Mouse (Mus musculus) midbrain, embryonic 16.5 days (tissue): Measurements from ENCODE around the gene Ache. TPM values are rescaled to one million over a fixed set of nuclear protein-coding genes. Genes with fewer than 3 reads are reported as not detected.
A peak's percentile ranks its signal among the peaks of the same experiment; 100 is the strongest.

Experiments
- ATAC-seq: fragments of 200-750 bp; cut with Nextera tagmentation; 2 replicates; pipeline ENCODE4 v1.8.0; 2017; ENCODE audit warnings: moderate TSS enrichment
- H3K27ac ChIP-seq: fragments of 300-500 bp; sonication (generic); 2 replicates; pipeline ENCODE4 v1.5.1; 2014; ENCODE audit warnings: mild to moderate bottlenecking, low read length, mixed read lengths
- H3K27me3 ChIP-seq: fragments of 300-500 bp; sonication (generic); 2 replicates; pipeline ENCODE4 v1.6.1; 2014; ENCODE audit warnings: low read depth, low read length, mixed read lengths; ENCODE audit not compliant: control insufficient read depth, insufficient read depth
- H3K36me3 ChIP-seq: fragments of 300-500 bp; sonication (generic); 2 replicates; pipeline ENCODE4 v1.6.1; 2014; ENCODE audit warnings: mild to moderate bottlenecking, low read length, moderate library complexity, mixed read lengths; ENCODE audit not compliant: control insufficient read depth, insufficient read depth
- H3K4me1 ChIP-seq: fragments of 300-500 bp; sonication (generic); 2 replicates; pipeline ENCODE4 v1.6.1; 2014; ENCODE audit warnings: mild to moderate bottlenecking, low read length, mixed read lengths; ENCODE audit not compliant: control insufficient read depth, insufficient read depth
- H3K4me2 ChIP-seq: fragments of 300-500 bp; sonication (generic); 2 replicates; pipeline ENCODE4 v1.6.1; 2014; ENCODE audit warnings: mild to moderate bottlenecking, low read length, mixed read lengths
- H3K4me3 ChIP-seq: fragments of 300-500 bp; sonication (generic); 2 replicates; pipeline ENCODE4 v1.5.1; 2014; ENCODE audit warnings: low read depth, mild to moderate bottlenecking, low read length, moderate library complexity, mixed read lengths
- H3K9ac ChIP-seq: fragments of 300-500 bp; sonication (generic); 2 replicates; pipeline ENCODE4 v1.6.1; 2014; ENCODE audit warnings: low read depth, low read length, mixed read lengths
- H3K9me3 ChIP-seq: fragments of 300-500 bp; sonication (generic); replicated peaks from 2 replicates; pipeline ENCODE4 v1.6.1; 2014; ENCODE audit warnings: mild to moderate bottlenecking, low read length, mixed read lengths; ENCODE audit not compliant: control insufficient read depth, poor library complexity, severe bottlenecking
- WGBS: fragments of 180-500 bp; shearing (Covaris S2); extraction: QIAGEN DNeasy Blood & Tissue Kit; methylation state at CpG from one replicate; pipeline ENCODE4 v1.1.7; 2014; 5-methylcytosine and 5-hydroxymethylcytosine counted together
- polyA plus RNA-seq: library from polyadenylated mRNA; unstranded; fragments of >200 nt; fragmentation: Nextera tagmentation; extraction: Ambion mirVana; gene quantifications from 2 replicates; pipeline ENCODE4 v1.2.1, GENCODE M21; 2015

The Ache gene
- polyA plus RNA-seq, 1 experiment from 2014 or later, result 65.9 TPM

GRCm38 (mm10) chr5:137304816-137305215 is 17.5 kb downstream of the Ache start:
- H3K27me3 ChIP-seq, result no peaks in the 10 kb centered on the region
- peak overlapping the region; percentile 31 for H3K9ac ChIP-seq
- no peak overlapping the region for H3K4me3 ChIP-seq
- H3K4me1 ChIP-seq, result peaks cover 34% of the 10 kb centered on the region
- no peak overlapping the region for H3K27ac ChIP-seq
- H3K36me3 ChIP-seq, result peaks cover 30% of the 10 kb centered on the region
- H3K4me2 ChIP-seq, result peak overlapping the region; percentile 89
- WGBS, result 69% methylated on average over 4 of the region's 4 CpGs
- ATAC-seq, result no peak
- H3K9me3 ChIP-seq, result no peaks in the 10 kb centered on the region

GRCm38 (mm10) chr5:137305822-137306221 is 18.5 kb downstream of the Ache start:
- peak overlapping the region; percentile 99; the same call in 1 of the 2 replicates for H3K9ac ChIP-seq
- H3K4me2 ChIP-seq, result peak overlapping the region; percentile 89
- peaks cover 26% of the 10 kb centered on the region for H3K36me3 ChIP-seq
- peaks cover 34% of the 10 kb centered on the region for H3K4me1 ChIP-seq
- H3K27me3 ChIP-seq, result no peaks in the 10 kb centered on the region
- H3K27ac ChIP-seq, result no peak overlapping the region
- ATAC-seq, result no peak
- WGBS, result 58% methylated on average over 3 of the region's 3 CpGs
- peak overlapping the region; percentile 91 for H3K4me3 ChIP-seq
- no peaks in the 10 kb centered on the region for H3K9me3 ChIP-seq

DNA sequence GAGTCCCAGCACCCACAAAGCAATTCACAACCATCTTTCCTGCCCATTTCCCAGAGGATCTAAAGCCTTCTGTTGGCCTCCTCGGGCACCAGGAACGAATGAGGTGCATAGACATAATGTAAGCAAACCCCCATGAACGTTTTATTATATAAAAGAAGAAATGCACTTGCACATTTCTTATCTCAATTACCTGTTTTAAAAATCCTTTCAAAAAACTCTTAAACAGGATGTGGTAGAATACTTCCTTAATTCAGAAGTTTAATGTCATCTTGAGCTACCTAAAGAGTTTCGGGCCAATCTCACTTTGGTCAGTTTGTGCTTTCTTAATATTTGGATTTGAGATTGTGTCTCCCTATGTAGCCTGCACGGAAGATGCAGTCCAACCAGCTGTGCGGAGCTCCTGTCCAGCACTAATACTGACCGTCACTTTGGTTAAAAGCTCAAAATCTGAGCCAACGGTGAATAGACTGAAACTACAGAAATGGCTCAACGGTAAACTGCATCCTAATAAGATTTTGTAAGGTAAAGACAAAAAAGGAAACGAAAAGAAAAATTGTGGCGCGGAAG is 19.2 kb downstream of the Ache start:
- H3K4me2 ChIP-seq, result peak overlapping the region; percentile 89
- H3K36me3 ChIP-seq, result peaks cover 21% of the 10 kb centered on the region
- peak overlapping the region; percentile 95 for H3K27ac ChIP-seq
- H3K4me1 ChIP-seq, result peaks cover 34% of the 10 kb centered on the region
- H3K9ac ChIP-seq, result peak overlapping the region; percentile 99
- H3K9me3 ChIP-seq, result no peaks in the 10 kb centered on the region
- no peaks in the 10 kb centered on the region for H3K27me3 ChIP-seq
- WGBS, result 13% methylated on average over 12 of the region's 12 CpGs
- no peak for ATAC-seq
- H3K4me3 ChIP-seq, result peak overlapping the region; percentile 91

DNA sequence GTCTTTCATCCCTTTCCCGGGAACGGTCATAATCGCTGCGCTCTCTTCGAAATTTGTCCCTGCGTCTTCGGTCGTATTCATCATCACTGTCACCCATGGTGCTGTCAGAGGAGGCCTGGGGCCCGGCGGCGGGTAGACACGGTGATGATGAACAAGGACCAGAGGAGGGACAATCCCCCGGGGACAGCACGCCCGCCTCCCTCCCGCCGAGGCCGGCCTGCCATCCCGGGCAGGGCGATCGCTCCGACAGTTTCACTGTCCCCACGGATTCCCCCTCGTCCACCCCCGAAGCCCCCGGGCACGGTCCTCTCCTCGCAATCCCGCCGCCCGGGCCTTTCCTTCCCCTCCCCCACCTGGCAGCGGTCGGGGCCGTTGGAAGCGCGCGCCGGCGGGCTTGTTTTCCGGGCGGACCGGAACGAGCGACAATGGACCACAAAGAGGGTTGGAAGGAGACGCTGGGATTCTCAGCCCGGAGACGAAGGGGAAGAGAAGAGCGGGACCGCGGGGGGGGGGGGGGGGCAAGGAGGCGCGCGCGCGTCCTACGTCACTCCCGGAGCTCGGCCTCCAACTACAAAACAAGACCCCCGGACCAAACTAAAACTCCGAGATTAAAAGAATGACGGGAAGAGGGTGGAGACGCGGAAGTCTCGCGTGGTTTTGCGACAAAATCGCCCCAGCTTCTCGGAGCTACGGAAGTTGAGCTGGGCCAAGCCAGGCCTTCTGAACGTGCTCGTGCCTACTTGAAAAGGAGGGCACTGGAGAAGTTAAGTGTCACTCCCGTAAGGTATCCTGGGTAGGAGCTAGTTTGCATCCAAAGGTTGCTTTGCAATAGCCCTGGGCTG is 20.0 kb downstream of the Ache start, which contains the start of gene Srrt:
Srrt (minus strand) TSS at position 604 of the 842 bp plus-strand sequence.
- Histone ChIP-seq H3K27ac (peak within 1 kb of the TSS; percentile 95), H3K4me1 (peaks cover 34% of the 10 kb centered on the region), H3K27me3 (no peaks in the 10 kb centered on the region), H3K4me2 (peak within 1 kb of the TSS; percentile 89), H3K9me3 (no peaks in the 10 kb centered on the region), H3K4me3 (peak within 1 kb of the TSS; percentile 91), H3K36me3 (peaks cover 15% of the 10 kb centered on the region), H3K9ac (peak within 1 kb of the TSS; percentile 99)
- under 1% methylated on average over 51 of the region's 72 CpGs for WGBS
- peak; percentile 90 for ATAC-seq

DNA sequence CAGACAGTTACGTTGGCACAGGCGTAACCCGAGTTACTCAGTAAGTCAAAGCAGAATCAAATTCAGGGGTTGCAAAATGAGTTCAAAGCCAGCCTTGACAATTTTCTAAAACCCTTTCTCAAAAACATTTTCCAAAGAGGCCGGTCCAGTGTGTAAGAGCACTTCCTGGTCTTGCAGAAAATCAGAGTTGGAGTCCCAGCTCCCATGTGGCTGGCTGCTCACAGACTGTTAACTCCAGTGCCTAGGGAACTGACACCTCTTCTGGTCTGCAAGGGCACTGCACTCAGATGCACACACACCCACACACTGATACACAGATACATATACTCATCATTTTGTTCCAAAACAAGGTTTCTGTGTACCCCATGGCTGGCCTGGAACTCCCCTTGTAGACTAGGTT is 21.0 kb downstream of the Ache start:
- peaks cover 12% of the 10 kb centered on the region for H3K36me3 ChIP-seq
- peak overlapping the region; percentile 95 for H3K27ac ChIP-seq
- no peaks in the 10 kb centered on the region for H3K9me3 ChIP-seq
- 92% methylated on average over 4 of the region's 4 CpGs for WGBS
- H3K4me3 ChIP-seq, result peak overlapping the region; percentile 91
- peak overlapping the region; percentile 65 for H3K4me2 ChIP-seq
- H3K27me3 ChIP-seq, result no peaks in the 10 kb centered on the region
- H3K4me1 ChIP-seq, result peaks cover 33% of the 10 kb centered on the region
- no peak for ATAC-seq
- peak overlapping the region; percentile 99; the same call in 1 of the 2 replicates for H3K9ac ChIP-seq

DNA sequence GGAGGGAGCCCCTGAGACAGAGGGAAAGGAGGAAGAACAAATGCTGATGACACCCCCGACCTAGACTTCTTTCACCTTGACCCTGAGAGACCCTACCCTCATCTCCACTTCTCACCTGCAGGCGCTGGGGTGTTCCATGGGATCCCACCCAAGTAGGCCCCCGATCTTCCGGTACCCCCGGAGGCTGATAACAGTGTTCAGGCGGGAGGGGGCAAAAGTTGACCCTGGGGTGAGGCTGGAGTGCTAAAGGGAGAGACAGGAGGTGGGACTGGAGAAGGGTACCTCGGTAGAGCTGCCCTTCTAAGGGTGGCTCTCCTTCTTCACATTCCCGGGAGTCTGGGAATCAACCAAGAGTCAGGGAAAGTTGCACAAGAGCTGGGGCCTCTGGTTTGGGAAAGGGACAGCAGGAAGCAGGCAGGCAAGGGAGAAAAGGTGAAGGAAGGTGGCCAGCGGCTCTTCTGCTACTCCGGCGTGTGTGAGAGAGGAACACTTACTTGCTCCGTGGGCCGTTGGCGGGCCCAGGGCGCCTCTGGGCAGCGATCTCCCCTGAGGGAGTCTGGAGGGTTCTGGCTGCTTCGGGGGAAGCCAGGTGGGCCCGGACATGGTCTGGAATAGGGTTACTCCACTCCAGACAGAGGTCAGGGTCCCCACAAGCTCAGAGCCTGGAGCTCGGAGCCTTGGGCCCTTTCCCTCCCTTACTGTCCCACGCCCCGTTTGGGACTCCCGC is 26.3 kb downstream of the Ache start:
- Histone ChIP-seq H3K36me3 (peaks cover 18% of the 10 kb centered on the region), H3K4me1 (peaks cover 11% of the 10 kb centered on the region), H3K4me2 (peak overlapping the region; percentile 54), H3K9ac (peak overlapping the region; percentile 61), H3K4me3 (peak overlapping the region; percentile 34), H3K27ac (0 out of 2 replicates have a peak overlapping the region, but pooled peaks have one; percentile 33), H3K9me3 (no peaks in the 10 kb centered on the region), H3K27me3 (no peaks in the 10 kb centered on the region)
- 0 out of 2 replicates have a peak, but pooled peaks have one; percentile 16 for ATAC-seq
- WGBS, result 3% methylated on average over 21 of the region's 22 CpGs

- 13% methylated on average over 30 of the region's 30 CpGs for WGBS
- Histone ChIP-seq H3K4me3 (peak within 1 kb of the TSS; percentile 34), H3K36me3 (peaks cover 15% of the 10 kb centered on the region), H3K9ac (peak within 1 kb of the TSS; percentile 61), H3K9me3 (no peaks in the 10 kb centered on the region), H3K27me3 (no peaks in the 10 kb centered on the region), H3K4me2 (peak within 1 kb of the TSS; percentile 54), H3K4me1 (peaks cover 11% of the 10 kb centered on the region), H3K27ac (peak within 1 kb of the TSS; percentile 33; the same call in 1 of the 2 replicates)
- ATAC-seq, result peak; percentile 75
Observed at GRCm38 (mm10) chr5:137314193-137315083, 27.1 kb downstream of the Ache start, which contains the start of gene Trip6. Gene Trip6 (minus strand): TSS chr5:137314404.
